Mouse (Mus musculus) stomach, embryonic 16.5 days (tissue): ENCODE measurements around the gene Zzef1. TPM values are rescaled to one million over a fixed set of nuclear protein-coding genes. Genes with fewer than 3 reads are reported as not detected.

Source experiments
- ATAC-seq: fragments of 200-750 bp; cut with Nextera tagmentation; 2 replicates; pipeline ENCODE4 v1.8.0; 2017; ENCODE audit warnings: moderate number of reproducible peaks, moderate TSS enrichment; ENCODE audit not compliant: insufficient read depth, low FRiP score
- H3K27ac ChIP-seq: fragments of 300-500 bp; sonication (generic); 2 replicates; pipeline ENCODE4 v1.5.1; 2014; ENCODE audit warnings: low read length
- H3K27me3 ChIP-seq: fragments of 300-500 bp; sonication (generic); 2 replicates; pipeline ENCODE4 v1.6.1; 2014; ENCODE audit warnings: low read length, control low read depth, mixed read lengths; ENCODE audit not compliant: control insufficient read depth, insufficient read depth
- H3K36me3 ChIP-seq: fragments of 300-500 bp; sonication (generic); 2 replicates; pipeline ENCODE4 v1.6.1; 2014; ENCODE audit warnings: low read length; ENCODE audit not compliant: control insufficient read depth, insufficient read depth
- H3K4me1 ChIP-seq: fragments of 300-500 bp; sonication (generic); 2 replicates; pipeline ENCODE4 v1.6.1; 2014; ENCODE audit warnings: low read length, control low read depth, mixed read lengths; ENCODE audit not compliant: control insufficient read depth, insufficient read depth
- H3K4me2 ChIP-seq: fragments of 300-500 bp; sonication (generic); 2 replicates; pipeline ENCODE4 v1.6.1; 2014; ENCODE audit warnings: low read depth, low read length, mixed read lengths
- H3K4me3 ChIP-seq: fragments of 300-500 bp; sonication (generic); replicated peaks from 2 replicates; pipeline ENCODE4 v1.5.1; 2014; ENCODE audit warnings: mild to moderate bottlenecking, low read length
- H3K9ac ChIP-seq: fragments of 300-500 bp; sonication (generic); 2 replicates; pipeline ENCODE4 v1.6.1; 2014; ENCODE audit warnings: low read length
- H3K9me3 ChIP-seq: fragments of 300-500 bp; sonication (generic); replicated peaks from 2 replicates; pipeline ENCODE4 v1.6.1; 2016; ENCODE audit warnings: low read length, control low read depth; ENCODE audit not compliant: control insufficient read depth
- WGBS: fragments of 180-500 bp; shearing (Covaris S2); extraction: QIAGEN DNeasy Blood & Tissue Kit; methylation state at CpG from one replicate; pipeline ENCODE4 v1.1.7; 2014; 5-methylcytosine and 5-hydroxymethylcytosine counted together
- polyA plus RNA-seq: library from polyadenylated mRNA; unstranded; fragments of >200 nt; fragmentation: Nextera tagmentation; extraction: Ambion mirVana; gene quantifications from 2 replicates; pipeline ENCODE4 v1.2.1, GENCODE M21; 2015

Zzef1 gene
- polyA plus RNA-seq, 1 experiment from 2014 or later = 9.5 TPM

GRCm38 (mm10) chr11:72851214-72851613 lies 55.2 kb downstream of the Zzef1 start:
- Histone ChIP-seq H3K4me2 (no peak overlapping the region), H3K9ac (no peak overlapping the region), H3K27me3 (no peaks in the 10 kb centered on the region), H3K4me1 (no peaks in the 10 kb centered on the region), H3K27ac (no peak overlapping the region), H3K9me3 (no peaks in the 10 kb centered on the region), H3K4me3 (no peak overlapping the region), H3K36me3 (peaks cover 12% of the 10 kb centered on the region)
- ATAC-seq = no peak
- 87% methylated on average over 4 of the region's 4 CpGs for WGBS

GRCm38 (mm10) chr11:72852122-72852521 lies 56.1 kb downstream of the Zzef1 start:
- no peak overlapping the region for H3K9ac ChIP-seq
- H3K4me3 ChIP-seq = no peak overlapping the region
- no peak overlapping the region for H3K4me2 ChIP-seq
- 98% methylated on average over 1 of the region's 1 CpGs for WGBS
- no peak for ATAC-seq
- H3K27ac ChIP-seq = no peak overlapping the region
- no peaks in the 10 kb centered on the region for H3K27me3 ChIP-seq
- H3K9me3 ChIP-seq = no peaks in the 10 kb centered on the region
- H3K4me1 ChIP-seq = no peaks in the 10 kb centered on the region
- peaks cover 12% of the 10 kb centered on the region for H3K36me3 ChIP-seq

GRCm38 (mm10) chr11:72853086-72853485 lies 57.1 kb downstream of the Zzef1 start:
- ATAC-seq = no peak
- 89% methylated on average over 4 of the region's 4 CpGs for WGBS
- no peak overlapping the region for H3K9ac ChIP-seq
- no peak overlapping the region for H3K4me3 ChIP-seq
- H3K27me3 ChIP-seq = no peaks in the 10 kb centered on the region
- H3K4me2 ChIP-seq = no peak overlapping the region
- no peak overlapping the region for H3K27ac ChIP-seq
- no peaks in the 10 kb centered on the region for H3K4me1 ChIP-seq
- H3K36me3 ChIP-seq = peaks cover 12% of the 10 kb centered on the region
- no peaks in the 10 kb centered on the region for H3K9me3 ChIP-seq

DNA sequence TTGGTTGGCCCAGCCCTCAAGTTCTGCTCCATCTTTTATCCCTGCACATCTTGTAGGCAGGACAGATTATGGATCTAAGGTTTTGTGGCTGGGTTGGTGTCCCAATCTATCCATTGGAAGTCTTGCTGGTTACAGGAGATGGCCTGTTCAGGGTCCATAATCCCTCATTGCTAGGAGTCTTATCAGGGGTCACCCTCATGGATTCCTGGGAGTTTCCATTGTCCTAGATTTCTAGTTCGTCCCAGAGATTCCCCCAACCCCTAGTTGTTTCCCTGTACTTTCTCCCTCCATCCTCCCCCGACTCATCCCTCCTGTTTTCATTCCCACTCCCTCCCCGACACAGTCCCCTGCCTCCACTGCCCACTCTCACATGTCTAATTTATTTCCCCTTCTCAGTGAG lies 58.2 kb downstream of the Zzef1 start:
- whole genome bisulfite sequencing = 88% methylated on average over 3 of the region's 3 CpGs
- H3K4me1 ChIP-seq = no peaks in the 10 kb centered on the region
- peaks cover 8% of the 10 kb centered on the region for H3K36me3 ChIP-seq
- no peak overlapping the region for H3K9ac ChIP-seq
- no peaks in the 10 kb centered on the region for H3K27me3 ChIP-seq
- ATAC-seq = no peak
- H3K4me3 ChIP-seq = no peak overlapping the region
- no peak overlapping the region for H3K27ac ChIP-seq
- H3K9me3 ChIP-seq = no peaks in the 10 kb centered on the region
- no peak overlapping the region for H3K4me2 ChIP-seq

- no peak for ATAC-seq
- no peaks in the 10 kb centered on the region for H3K9me3 ChIP-seq
- peaks cover 8% of the 10 kb centered on the region; the same call in 1 of the 2 replicates for H3K36me3 ChIP-seq
- no peak overlapping the region for H3K9ac ChIP-seq
- H3K4me3 ChIP-seq = no peak overlapping the region
- 86% methylated on average over 2 of the region's 2 CpGs for WGBS
- H3K4me2 ChIP-seq = no peak overlapping the region
- no peaks in the 10 kb centered on the region for H3K27me3 ChIP-seq
- no peaks in the 10 kb centered on the region for H3K4me1 ChIP-seq
- no peak overlapping the region for H3K27ac ChIP-seq
Measured at GRCm38 (mm10) chr11:72856764-72857163, 60.7 kb downstream of the Zzef1 start.

DNA sequence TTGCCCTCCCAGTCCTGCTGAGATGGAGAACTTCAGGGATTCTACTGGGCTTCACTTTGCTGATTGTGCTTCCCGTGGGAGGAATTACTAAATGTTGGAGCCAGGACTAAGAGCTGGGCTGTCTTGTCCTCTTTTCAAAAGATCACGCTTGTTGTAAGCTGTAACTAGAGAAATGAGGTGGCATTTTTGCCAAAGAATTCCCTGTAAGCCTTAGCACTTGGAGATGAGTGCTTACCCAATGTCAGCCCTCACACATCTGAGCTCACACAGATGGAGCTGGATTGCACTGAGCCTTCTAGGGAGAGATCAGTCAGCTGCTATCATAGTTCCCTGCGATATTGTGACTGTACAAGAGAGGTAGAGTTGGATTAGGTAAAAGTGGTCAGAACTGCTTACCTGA lies 65.2 kb downstream of the Zzef1 start:
- Histone ChIP-seq H3K4me1 (no peaks in the 10 kb centered on the region), H3K4me3 (no peak overlapping the region), H3K9me3 (no peaks in the 10 kb centered on the region), H3K36me3 (peaks cover 12% of the 10 kb centered on the region), H3K27me3 (no peaks in the 10 kb centered on the region), H3K9ac (no peak overlapping the region), H3K4me2 (no peak overlapping the region), H3K27ac (no peak overlapping the region)
- 92% methylated on average over 3 of the region's 3 CpGs for whole genome bisulfite sequencing
- ATAC-seq = no peak

- Histone ChIP-seq H3K36me3 (peaks cover 17% of the 10 kb centered on the region), H3K9ac (no peak overlapping the region), H3K27me3 (no peaks in the 10 kb centered on the region), H3K4me2 (no peak overlapping the region), H3K4me1 (no peaks in the 10 kb centered on the region), H3K27ac (no peak overlapping the region), H3K4me3 (no peak overlapping the region), H3K9me3 (no peaks in the 10 kb centered on the region)
- no peak for ATAC-seq
- WGBS = 83% methylated on average over 7 of the region's 7 CpGs
Measured at GRCm38 (mm10) chr11:72866446-72866845, 70.4 kb downstream of the Zzef1 start.

DNA sequence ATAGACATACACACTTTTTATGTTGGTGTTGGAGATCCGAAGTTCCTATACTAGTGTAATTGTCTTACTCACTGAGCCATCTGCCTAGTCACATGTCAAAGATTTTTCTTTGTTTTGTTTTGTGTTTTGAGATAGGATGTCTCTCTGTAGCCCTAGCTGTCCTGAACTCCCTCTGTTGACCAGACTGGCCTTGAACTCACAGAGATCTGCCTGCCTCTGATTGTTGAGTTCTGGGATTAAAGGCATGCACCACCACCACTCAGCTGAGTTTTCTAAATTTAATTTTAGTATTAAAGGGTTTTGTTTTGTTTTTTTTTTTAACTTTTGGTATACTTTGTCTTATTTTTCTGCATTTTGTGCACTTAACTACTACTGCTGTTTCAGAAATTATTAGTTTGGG lies 76.0 kb downstream of the Zzef1 start:
- Histone ChIP-seq H3K27ac (no peak overlapping the region), H3K4me2 (no peak overlapping the region), H3K4me3 (no peak overlapping the region), H3K36me3 (peaks cover 8% of the 10 kb centered on the region), H3K4me1 (no peaks in the 10 kb centered on the region), H3K27me3 (no peaks in the 10 kb centered on the region), H3K9ac (no peak overlapping the region), H3K9me3 (no peaks in the 10 kb centered on the region)
- 67% methylated on average over 1 of the region's 1 CpGs for WGBS
- no peak for ATAC-seq

GRCm38 (mm10) chr11:72892623-72893022 lies 96.6 kb downstream of the Zzef1 start:
- Histone ChIP-seq H3K9ac (no peak overlapping the region), H3K9me3 (no peaks in the 10 kb centered on the region), H3K4me3 (no peak overlapping the region), H3K4me1 (no peaks in the 10 kb centered on the region), H3K4me2 (no peak overlapping the region), H3K27me3 (no peaks in the 10 kb centered on the region), H3K27ac (no peak overlapping the region), H3K36me3 (peaks cover 19% of the 10 kb centered on the region)
- 76% methylated on average over 1 of the region's 1 CpGs for WGBS
- no peak for ATAC-seq

DNA sequence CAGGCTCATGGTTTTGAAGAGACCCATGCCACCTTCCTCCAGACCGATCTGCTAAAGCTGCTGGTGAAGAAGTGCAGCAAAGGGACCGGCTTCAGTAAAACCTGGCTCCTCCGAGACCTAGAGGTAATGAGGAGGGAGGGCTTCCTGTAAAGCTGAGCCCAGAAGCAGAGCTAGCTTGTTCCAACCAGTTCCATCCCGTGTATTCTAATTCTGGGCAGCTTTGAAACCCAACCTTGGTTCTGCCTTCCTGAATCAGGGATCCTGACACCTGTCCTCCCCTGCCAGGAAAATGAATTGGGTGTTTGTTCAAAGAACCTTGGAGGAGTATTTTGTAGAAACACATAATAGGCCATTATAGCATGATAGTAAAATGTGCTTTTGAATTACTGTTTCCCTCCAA lies 112.4 kb downstream of the Zzef1 start:
- Histone ChIP-seq H3K4me2 (no peak overlapping the region), H3K36me3 (peaks cover 24% of the 10 kb centered on the region), H3K9ac (no peak overlapping the region), H3K4me1 (no peaks in the 10 kb centered on the region), H3K4me3 (no peak overlapping the region), H3K27ac (no peak overlapping the region), H3K9me3 (no peaks in the 10 kb centered on the region), H3K27me3 (no peaks in the 10 kb centered on the region)
- 83% methylated on average over 4 of the region's 4 CpGs for WGBS
- no peak for ATAC-seq
